Mouse (Mus musculus): ENCODE data around the gene Rab44. TPM values are rescaled to one million over a fixed set of nuclear protein-coding genes. Genes with fewer than 3 reads are reported as not detected.
"Not testable (repeated sequence)": the region's sequence is repeated elsewhere in the genome, so short reads cannot be mapped to it uniquely, and the experiment has no call there.

Rab44 gene
- total RNA-seq (2021), result under 1 TPM in 1 of 2 experiments, not detected in 1; 0.69 TPM
- long read RNA-seq, experiment 1, result 0 reads
- long read RNA-seq, experiment 2, result 0 reads

DNA sequence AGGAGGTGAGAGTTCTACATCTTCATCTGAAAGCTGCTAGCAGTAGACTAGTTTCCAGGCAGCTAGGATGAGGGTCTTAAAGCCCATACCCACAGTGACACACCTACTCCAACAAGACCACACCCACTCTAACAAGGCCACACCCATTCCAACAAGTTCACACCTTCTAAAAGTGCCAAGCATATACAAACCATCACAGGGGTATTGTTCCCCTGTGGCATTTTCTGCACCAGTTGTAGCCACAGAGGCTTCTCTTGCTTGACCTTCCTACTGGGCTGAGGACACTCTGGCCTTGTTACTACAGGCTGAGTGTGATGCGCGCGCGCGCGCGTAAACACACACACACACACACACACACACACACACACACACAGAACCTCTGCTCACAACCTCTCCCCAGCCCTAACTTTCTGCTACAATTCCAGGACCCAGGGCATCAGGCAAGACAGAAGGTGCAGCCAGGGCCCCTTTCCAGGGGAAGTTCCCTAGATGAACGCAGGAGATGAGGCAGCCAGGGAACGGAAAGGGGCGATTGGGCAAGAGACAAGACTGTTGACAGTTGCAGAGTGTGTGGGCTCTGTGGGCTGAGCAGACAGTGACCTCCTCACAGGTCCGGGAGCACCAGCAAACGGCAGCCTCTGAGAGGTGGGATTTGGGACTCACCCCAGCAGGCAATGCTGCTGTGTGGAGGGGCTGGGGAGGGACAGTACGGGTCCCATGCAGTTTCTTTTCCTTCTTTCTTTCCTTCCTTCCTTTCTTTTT lies at the start of gene Rab44:
Gene Rab44 (plus strand): TSS at position 555 of the 762 bp plus-strand sequence.
- DNase-seq, result no peak

DNA sequence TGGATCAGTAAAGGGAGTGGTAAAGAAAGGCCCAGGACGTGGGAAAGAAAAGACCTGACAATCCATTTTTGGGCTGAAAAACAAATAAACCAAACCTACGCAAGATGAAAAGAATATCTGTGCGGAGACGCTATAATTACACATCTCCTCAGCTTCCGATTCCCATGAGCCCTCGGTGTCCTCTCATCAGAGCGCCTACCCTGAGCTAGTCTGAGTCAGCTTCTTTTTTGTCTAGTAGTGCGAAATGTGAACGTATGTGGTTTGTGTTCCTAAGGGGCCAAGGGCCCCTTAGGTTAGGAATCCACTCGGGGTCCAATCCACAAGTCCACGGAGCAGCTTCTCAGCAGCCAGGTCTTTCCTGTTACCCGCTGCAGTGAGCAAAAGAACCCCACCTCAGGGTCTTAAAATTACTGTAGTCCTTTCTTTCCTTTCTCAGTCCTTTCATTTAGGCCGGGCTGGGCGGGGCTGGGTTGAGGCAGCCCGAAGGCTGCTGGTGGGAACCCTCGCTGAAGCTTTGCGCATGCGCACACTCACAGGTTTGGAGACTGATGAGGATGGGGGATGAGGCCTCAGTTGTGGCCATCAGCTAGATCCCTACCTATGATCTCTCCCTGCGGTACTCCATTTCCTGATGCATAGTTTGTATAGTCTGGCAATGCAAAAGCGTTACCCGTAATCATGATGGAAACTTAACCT lies 48.6 kb upstream of the Rab44 start:
- DNase-seq, result no peak

DNA sequence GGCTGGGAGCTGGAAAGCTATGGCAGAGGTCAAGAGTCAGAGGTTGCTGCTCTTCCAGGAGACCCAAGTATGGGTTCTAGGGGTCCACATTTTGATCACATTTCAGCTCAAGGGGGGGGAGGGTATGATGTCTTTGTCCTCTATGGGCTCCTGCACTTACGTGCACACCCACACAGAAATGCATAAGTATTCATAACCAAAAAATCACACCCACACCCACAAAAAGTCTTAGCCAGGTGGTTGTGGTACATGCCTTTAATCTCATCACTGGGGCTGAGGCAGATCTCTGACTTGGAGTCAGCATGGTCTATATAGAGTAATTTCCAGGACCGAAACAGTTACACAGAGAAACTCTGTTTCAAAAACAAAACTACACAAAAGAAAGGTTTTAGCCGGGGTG lies 48.0 kb upstream of the Rab44 start:
- no peak for DNase-seq

DNA sequence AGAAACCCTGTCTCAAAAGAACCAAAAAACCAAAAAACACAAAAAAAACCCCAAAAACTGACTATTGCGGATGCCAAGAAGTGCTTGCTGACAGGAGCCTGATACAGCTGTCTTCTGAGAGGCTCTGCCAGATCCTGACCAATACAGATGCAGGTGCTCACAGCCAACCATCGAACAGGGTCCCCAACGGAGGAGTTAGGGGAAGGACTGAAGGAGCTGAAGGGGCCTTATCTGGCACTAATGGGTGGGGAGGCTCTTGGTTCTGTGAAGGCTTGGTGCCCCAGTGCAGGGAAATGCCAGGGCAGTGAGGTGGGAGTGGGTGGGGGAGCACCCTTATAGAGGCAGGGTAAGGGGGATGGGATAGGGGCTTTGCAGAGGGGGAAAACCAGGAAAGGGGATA lies 46.5 kb upstream of the Rab44 start:
- not testable (repeated sequence) for DNase-seq

DNA sequence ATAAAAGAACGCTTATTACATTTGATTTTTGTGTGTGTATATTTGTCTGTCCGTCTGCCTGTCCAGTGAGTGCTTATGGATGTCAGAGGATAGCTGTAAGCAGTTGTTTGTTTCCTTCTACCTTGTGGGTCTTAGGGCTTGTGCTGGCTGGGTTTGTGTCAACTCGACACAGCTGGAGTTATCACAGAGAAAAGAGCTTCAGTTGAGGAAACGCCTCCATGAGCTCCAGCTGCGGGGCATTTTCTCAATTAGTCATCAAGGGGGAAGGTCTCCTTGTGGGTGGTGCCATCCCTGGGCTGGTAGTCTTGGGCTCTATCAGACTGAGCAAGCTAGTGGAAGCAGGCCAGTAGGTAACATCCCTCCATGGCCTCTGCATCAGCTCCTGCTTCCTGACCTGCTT lies 46.1 kb upstream of the Rab44 start:
- DNase-seq, result no peak

DNA sequence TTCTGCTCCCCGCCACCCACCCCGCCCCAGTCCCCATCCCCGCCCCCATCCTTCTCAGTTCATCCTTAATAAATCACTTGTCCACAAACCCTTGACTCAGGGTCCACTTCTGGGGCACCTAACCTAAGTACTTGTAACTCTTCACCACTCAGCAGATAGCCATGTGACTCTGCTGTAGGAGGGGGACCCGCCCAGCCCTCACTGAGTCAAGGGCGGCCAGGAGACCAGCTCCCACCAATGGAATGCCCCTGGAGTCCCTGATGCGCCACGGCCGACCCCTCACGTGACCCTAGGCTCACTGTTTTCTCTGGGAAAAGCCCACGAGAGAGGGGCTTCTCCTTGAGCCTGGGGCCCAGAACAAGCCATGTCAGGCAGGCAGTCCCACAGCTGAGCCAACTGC lies 44.9 kb upstream of the Rab44 start:
- no peak for DNase-seq

DNA sequence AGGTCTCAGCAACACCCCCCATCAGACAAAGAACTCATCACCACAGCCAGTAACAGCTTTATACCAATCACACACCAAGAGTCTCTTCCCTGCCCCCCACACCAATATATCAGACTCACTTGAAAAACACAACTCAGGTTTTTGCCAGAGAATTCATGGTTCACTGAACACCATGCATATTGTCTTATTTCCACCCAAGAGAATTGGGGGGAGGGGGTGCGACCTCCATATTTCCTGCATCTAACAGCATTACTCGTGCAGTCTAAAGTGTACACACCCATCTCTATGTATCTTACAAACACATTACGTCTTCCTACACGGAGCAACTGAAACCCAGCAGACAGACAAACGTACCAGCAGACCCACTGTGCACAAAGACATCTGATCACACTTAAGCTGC lies 42.1 kb upstream of the Rab44 start:
- no peak for DNase-seq

DNA sequence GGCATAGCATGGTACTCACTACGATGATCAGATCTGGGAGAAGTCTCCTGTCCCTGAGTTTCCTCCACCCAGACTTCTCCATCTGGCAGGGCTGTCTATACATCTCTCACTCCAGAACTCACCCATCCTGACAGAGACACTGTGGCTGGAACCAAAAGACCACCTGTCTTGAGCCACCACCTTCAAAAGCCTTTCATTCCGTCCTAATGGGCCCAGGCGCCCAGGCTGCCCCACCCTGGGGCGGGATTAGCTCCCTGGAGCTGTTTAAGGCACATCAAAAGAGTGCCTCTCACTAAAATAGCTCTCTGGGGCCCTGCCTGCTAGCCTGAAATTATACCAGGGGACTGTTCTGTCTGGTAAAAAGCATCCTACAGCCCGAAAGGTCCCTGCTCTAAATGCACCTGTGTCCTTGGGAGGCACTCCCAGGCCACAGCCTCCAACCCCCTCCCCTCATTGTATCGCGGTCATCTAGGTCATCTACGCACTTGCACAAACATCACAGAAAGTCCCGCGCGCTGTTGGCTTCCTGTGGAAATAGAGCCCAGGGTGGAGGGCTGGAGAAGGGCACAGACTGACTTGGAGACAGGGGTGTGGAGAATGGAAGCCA lies 41.1 kb upstream of the Rab44 start:
- peak in 1 of 2 experiments; percentile 19 for DNase-seq

DNA sequence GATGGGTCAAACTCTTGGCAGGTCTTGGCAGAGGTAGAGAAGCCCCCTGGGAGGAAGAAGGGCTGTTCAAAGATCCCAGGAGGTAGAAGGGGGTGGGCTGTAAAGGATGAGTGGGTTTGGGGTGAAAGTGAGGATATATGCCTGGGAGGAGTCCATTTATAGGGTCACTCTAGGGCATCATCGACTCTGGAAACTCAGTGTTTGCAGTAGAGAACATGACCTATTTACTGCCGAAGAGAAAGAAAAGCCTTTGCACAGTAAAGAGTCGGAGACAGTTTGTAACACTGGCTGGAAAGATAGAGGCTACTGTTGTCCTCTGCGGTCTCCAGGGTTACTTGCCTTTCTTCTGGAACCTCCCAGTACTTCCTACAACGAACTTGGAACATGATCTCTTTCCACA lies 40.6 kb upstream of the Rab44 start:
- DNase-seq, result no peak

DNA sequence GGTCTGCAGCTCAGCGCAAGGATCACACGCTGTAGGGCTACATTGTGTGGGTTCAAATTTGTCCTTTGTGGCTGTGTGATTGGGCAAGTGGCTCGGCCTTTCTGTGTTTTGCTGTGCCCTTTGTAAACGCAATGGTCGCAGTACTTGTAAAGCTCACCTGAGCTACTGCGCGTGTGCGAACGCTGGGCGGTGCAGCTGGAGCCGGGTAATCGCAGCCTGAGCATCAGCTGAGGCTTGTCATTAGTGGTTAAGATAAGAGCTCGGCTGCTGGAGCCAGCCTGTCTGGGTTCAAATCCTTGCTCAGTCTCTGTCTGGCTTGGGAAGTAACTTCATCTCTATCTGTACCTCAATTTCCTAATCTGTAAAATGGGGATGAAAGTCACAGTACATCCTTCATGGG lies 39.9 kb upstream of the Rab44 start:
- DNase-seq, result no peak

DNA sequence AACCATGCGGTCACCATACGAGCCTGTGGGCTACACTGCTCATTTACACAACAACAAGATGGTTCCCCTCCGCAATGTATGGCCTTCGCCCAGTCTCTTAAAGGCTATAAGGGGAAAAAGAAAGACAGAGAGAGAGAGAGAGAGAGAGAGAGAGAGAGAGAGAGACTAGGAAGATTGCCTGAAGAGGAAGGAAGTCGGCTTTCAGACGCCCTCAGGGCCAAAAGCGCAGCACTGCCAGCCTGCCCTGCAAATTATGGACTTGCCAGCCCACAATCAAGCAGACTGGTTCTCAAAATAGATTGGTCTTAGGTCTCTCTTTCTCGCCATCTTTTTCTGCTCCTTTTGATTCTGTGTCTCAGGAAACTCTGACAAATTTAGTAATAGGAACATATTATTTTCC lies 37.7 kb upstream of the Rab44 start:
- no peak for DNase-seq

DNA sequence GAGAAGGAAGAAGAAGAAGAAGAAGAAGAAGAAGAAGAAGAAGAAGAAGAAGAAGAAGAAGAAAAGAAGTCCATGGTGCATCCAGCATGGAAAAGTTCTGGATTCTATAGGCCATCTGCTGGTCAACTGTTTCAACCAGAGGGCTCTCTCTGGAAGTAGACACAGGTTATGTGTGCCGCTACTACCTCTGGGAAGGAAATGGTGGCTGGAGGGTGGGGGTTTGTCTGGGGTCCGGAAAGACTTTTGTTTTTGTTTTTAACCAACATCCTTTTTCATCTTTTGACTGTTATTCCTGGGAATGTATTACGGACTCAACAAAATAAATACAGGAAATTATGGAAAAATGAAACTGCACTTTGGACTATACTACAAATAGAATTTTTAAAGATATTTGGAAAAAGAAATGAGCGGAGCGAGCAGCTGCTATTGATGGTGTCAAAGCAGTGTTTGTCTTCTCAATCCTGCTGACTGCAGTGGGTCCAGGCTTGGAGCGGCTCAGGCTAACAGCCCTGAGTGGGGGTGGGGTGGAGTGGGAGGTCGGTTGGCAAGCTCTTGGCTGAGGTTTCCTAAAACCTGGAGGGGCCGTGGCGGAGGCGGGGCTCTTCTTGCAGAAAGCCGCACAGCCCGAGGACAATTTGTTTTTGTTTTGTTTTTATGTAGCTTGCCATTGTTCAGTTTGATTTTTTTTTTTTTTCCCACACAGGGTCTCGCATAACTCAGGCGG lies 36.0 kb upstream of the Rab44 start:
- peak; percentile 65 to 68 for DNase-seq

DNA sequence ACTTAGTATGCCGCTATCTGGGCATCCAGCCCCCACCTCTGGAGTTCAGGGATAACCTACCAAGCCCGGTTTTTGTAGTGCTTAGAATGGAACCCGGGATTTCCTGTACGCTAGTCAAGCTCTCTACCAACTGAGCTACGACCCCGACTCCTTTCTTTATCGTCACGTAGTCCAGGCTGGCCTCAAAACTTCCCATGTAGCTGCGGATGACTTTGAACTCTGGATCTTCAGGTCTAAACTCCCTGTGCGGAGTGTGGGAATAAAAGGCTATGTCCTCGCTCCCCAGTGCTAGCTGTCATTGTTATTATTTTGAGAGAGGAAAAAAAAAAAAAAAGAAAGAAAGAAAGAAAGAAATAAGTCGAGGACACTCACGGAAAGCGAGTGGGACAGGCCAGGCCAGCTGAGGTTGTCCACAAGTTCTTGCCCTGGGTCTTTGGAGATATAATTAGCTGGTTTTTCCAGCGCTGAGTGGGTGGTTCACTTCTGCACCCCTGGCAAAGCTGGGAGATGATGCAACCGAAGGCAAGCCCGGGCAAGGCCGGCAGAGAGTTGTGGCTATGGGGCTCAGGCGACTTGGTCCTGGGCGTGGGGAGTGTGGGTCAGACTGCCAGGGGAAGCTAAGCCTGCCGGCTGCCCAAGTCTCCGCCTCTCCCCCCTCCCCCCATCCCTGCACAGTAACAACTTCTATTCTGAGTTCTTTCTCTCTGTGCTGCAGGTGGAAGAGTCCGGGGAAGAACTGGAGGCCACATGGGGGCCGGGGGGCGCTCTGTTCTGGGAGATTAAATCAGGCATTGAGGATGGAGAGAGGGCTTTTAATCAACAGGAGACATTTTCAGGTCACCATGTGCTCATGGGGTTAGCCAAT lies 35.2 kb upstream of the Rab44 start:
- DNase-seq, result peak; percentile 88 to 92

DNA sequence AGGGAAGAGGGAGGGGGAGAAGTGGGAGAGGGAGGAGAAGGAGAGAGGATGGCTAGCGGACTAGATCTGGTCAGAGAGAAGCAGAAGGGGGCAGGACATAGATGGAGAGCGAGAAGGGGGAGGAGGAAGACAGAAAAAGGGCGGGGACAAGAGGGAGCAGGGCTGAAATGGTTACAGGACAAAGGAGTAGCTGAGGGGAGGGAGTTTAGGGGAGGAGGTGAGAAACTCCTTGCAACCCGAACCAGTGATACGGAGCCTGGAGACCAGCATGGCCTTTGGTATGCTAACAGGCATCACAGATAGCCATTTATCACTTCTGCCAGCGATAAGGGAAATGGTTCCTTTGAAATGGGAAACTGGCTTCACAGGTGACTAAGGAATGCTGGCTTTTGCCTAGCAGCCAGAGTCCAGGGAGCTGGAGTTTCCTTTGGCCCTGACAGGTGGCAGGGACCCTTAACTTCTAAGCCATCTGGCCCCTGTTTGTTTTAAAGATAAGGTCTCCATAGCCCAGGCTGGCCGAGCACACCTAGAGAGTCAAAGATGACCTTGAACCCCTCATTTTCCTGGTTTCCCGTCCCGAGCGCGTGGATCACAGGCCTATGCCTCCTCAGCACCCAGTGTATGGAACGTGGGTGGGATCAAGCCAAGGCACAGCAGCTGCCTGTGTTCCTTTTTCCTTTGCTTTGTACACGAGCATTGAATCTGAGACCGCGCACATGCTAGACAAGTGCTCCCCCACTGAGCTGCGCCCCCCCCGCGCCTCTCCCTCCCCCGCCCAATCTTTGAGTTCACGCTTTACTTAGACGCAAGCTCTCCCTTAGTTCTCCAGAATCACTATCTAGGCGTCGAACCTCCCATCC lies 33.0 kb upstream of the Rab44 start:
- DNase-seq, result no peak

DNA sequence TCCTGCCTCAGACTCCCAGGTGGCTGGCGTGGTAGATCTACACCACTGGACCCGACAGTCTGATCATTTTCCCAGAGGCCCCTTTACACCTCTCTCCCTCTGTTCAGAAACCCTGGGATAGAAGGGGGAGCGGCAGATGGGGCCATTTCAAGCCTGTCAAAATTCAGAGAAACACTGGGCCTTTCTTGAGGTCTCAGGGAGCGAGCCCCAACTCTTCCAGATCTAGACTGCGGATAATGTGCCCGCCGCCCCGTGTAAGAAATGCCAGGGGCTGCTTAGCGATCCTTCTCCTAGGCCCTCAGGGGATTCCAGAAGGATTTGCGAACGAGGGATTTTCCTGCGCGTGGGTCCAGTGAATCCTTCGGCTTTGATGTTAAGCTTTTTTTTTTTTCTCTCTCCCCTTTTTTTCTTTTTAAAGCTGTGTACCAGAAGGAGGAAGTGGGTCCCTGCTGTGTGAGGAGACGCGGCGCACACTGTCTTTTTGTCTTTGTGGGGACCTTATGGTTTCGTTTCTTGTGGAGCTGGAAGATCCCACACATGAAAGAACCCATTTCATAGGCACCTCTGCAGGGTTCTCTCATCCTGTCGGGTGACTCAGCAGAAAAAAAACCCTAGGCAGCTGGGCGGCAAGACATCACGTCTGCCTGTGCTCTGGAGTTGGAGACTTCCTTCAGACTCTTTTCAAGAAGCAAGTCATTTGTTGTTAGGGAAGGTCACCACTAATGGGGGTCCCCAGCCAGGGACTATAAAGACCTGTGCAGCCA lies 32.1 kb upstream of the Rab44 start:
- no peak for DNase-seq

DNA sequence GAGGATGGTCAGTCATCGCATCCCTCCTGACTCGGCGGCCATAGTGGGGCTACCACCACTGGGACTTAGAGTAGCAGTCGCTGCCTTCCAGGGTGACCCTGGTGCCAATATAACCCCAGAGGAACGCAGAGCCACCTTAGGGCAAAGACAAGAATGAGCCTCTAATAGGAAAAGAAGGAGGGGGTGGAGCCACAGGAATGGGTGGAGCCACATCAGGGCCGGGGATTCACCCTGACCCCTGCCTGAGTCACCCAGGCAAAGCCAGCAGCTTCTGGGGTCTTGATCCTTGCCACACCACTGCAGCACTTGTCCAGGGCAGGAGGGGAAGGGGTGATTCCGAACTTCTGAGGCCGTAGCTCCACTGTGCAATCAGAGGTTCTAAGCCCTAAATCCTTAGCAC lies 30.4 kb upstream of the Rab44 start:
- DNase-seq, result no peak

DNA sequence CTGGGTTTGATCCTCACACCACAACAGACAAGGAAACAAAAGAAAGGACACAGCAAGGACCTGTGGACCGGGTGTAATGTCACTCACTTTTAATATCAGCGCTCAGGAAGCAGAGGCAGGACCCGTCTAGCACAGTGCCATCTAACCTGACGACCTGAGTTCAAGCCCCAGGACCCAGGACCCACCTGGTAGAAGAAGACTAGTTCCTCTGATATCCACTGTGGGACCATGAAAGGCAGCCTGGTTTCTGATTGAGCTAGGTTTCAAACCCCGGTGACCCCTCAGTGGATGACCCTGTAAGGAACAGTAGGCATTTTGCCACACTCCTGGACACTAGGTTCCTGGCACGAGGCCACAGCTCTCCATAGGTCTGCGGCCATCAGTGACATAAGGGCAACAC lies 29.3 kb upstream of the Rab44 start:
- DNase-seq, result peak in 1 of 2 experiments; percentile 1

DNA sequence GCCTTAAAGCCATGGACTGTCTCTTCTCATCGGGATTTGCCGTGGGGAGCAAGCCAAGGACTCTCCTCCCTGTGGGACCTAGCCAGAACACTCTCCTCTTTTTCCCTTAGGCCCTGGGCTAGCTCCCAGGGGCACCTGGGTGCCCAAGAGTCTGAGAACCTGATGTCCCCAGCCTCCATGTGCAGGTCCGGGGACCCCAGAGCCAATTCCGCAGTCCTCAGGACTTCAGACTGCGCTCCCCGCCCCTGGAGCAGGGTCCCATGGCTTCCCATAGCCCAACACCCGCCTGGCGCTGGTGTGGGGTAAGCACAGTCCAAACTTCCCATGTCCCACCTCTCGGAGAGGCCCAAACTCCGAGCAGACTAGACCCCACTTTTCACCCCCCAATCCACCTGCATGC lies 28.7 kb upstream of the Rab44 start:
- DNase-seq, result no peak

DNA sequence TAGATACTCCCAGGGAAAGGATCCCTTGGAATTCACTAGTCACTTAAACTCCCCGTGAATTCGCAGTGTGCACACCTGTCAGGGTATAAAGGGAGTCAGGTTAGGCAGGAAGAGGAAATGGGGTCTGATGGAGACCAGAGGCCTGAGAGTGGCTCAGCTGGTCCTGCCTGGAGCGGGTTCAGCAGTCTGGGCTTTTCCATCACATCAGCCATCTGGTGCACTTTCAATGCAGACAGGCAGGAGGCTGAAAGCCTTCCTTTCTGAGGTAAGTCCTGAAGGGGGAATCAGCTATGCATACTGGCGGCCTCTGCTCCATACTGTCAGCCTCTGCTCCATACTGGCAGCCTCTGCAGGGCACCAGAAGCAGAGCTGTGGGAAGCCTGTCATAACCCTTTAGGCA lies 27.0 kb upstream of the Rab44 start:
- DNase-seq, result peak in 1 of 2 experiments; percentile 1

DNA sequence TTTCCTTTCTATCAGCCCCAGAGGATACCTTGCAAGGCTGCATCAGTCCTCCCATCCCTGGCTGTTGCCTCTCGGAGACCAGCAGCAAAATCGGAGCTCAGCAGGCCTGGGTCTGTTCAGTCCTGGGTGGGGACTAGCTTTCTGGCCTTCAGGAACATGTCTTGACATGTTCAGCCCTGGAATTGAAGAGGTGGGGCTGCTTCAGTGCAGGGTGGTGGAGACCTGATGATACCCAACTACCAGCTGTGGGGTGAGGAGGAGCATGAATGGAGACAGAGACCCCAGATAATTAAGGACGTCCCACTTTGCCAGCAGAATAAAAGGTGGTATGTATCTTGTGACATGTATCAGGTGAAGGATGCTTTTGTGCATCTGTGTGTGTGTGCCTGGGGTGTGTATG lies 23.2 kb upstream of the Rab44 start, which contains the start of gene Cdkn1a:
Gene Cdkn1a (plus strand): TSS at position 201 of the 400 bp plus-strand sequence.
- DNase-seq, result no peak

All from heart, adult 18-20 months (tissue).